Mouse (Mus musculus) ovary, adult 2 months (tissue): ENCODE data around the gene Ntf5. TPM values are rescaled to one million over a fixed set of nuclear protein-coding genes. Genes with fewer than 3 reads are reported as not detected.

Source experiments
- polyA plus RNA-seq: library from polyadenylated mRNA; depleted of rRNA; stranded (reverse); fragments of >200 nt; gene quantifications from 2 replicates; pipeline ENCODE4 v1.2.3, GENCODE M21; 2012; rRNA removed

Gene Ntf5
- 3.7 and 3.9 TPM in 2 replicates for polyA plus RNA-seq

DNA sequence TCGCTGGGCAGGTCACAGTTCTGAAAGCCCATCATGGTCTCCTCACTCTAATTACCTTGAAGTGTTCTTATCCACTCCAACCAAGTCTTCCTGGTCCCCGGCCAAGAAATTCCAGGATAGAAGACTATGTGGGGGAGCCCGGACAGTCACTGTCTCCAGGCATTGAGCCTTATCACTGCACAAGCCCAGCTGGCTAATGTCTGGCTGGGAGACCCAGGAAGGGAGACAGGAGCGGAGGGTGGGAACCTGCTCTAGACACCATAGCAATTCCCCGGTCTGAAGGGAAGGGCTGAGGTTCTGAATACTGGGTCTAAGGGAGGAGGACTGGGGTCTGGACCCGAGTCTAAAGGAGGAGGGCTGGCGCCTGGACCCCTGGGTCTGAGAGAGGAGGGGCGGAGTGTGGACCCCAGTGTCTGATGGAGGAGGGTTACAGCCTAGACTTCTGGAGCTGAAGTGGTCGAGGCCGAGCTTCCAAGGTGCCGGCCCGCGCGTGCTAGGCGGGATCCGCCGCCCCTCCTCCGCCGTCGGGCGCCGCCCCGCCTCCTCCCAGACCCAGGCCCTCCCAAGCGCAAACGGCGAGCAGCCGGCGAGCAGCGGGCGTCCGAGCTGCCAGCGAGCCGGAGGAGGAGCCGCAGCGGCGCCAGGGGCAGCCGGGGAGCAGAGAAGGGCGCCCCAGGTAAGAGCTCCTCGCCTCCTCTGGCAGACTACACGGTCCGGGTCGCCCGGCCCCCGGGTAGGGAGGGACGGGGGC, at the start of gene Ntf5:
TSS of gene Ntf5 (plus strand) at position 583 of the 751 bp plus-strand sequence.

DNA sequence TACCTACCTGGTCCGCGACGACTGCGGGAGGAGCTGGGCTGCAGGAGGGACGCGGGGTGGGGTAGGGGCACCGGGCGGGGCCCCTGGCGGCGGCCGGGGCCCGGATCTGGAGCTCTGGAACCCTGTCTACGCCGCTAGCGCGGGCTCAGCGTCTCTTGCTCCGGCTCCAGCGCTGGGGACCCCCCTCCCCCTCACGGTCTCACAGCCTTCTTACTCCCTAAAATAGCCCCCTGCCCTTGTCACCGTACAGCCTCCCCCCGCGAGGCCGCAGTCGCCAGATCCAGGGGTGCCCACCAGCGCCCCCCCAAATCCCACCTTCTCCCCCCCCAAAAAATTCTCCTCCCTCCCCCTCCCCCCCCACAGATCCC, 46.9 kb upstream of the Ntf5 start, which contains the start of gene Ppfia3:
TSS of gene Ppfia3 (minus strand) at position 368 of the 368 bp plus-strand sequence.

GRCm38 (mm10) chr7:45370475-45371311, 42.8 kb upstream of the Ntf5 start, which contains the start of gene Lin7b:
Lin7b (minus strand) TSS chr7:45370583.

GRCm38 (mm10) chr7:45395578-45396336, 17.7 kb upstream of the Ntf5 start, which contains the start of gene Snrnp70:
Snrnp70 (minus strand) TSS chr7:45395742.

GRCm38 (mm10) chr7:45405091-45406075, 8.1 kb upstream of the Ntf5 start, which contains the start of gene Kcna7:
Kcna7 (plus strand) TSS chr7:45405653.

GRCm38 (mm10) chr7:45420615-45420919, 7.1 kb downstream of the Ntf5 start, which contains the start of gene Lhb:
Lhb (plus strand) TSS chr7:45420820.

GRCm38 (mm10) chr7:45434203-45435015, 20.9 kb downstream of the Ntf5 start, which contains the start of gene Gys1:
Gys1 (plus strand) TSS chr7:45434844.

DNA sequence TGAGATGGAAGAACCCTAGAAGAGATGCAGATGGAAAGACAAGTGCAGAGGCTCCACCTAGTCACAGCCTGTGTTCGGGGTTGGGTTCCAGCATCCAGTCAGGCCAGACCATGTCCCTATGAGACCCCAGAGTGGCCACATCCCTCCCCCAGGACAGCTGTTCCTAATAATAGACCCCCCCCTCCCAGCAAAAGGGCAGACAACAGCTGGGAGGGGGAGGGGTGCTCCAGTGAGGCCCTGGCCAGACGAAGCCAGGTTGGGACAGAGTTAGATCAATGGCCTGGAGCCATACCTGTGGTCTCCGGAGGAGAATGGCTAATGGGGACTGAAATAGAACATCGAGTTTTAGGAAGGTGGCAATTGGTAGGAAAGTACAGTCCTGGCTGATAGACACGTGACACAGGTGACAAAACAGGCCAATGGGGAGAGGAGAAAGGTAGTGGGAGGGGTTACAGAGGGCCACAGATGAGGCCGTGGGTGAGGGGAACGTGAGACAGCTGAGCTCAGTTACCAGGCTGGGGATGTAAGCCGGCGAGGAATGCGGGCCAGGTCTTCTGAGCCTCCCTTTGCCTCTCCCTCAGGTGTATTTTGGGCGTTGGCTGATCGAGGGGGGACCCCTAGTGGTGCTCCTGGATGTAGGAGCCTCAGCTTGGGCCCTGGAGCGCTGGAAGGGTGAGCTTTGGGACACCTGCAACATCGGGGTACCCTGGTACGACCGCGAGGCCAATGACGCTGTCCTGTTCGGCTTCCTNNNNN, 24.2 kb downstream of the Ntf5 start, which contains the start of gene Ruvbl2:
TSS of gene Ruvbl2 (minus strand) at position 576 of the 756 bp plus-strand sequence.

DNA sequence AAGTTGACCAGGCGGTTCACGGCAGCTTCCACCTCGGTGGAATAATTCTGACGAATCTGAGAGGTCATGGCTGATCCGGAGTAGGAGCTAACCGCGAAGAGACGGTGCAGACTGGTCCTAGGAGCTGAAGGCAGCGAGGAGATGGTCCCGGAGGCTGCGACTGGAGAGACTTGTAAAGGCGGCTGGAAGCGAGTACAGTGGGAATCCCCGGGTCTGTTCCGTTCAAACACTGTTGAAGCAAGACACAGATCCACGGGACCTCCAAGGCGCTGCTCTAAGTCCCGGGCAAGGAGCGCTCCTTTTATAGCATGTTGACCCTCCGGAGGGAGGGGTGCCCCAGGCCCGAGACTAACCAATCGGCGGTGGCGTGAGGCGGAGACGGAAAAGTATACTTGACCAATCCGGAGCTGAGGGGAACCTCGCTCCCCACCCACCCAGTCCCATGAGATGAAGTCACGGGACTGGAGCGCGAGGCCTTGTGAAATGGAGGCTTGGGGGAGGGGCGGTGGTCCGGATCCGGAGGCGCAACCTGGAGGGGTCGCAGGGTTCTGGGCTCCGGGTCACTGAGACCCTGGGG, 46.2 kb downstream of the Ntf5 start, which contains the start of gene Ftl1:
TSS of gene Ftl1 (minus strand) at position 321 of the 577 bp plus-strand sequence.

GRCm38 (mm10) chr7:45466283-45467089, 53.0 kb downstream of the Ntf5 start, which contains the start of gene Bax:
Bax (minus strand) TSS chr7:45466898.

Other genes with a start within 250 kb of the Ntf5 start
- gene Slc17a7, start 249.7 kb upstream of the Ntf5 start, polyA plus RNA-seq: 0.17 and 0.20 TPM in 2 replicates
- gene Gfy, start 234.1 kb upstream of the Ntf5 start, polyA plus RNA-seq: not detected in 2 replicates
- gene Pth2, start 232.7 kb upstream of the Ntf5 start, polyA plus RNA-seq: not detected in 2 replicates
- 3.1 and 4.1 TPM in 2 replicates for gene Ccdc155, start 208.8 kb upstream of the Ntf5 start, polyA plus RNA-seq
- 2.1 and 3.3 TPM in 2 replicates for gene Dkkl1, start 201.5 kb upstream of the Ntf5 start, polyA plus RNA-seq
- gene Tead2, start 197.9 kb upstream of the Ntf5 start, polyA plus RNA-seq: 119 and 183 TPM in 2 replicates
- gene Cd37, start 174.6 kb upstream of the Ntf5 start, polyA plus RNA-seq: 13.2 and 14.5 TPM in 2 replicates
- 0.15 and 0.40 TPM in 2 replicates for gene Slc6a16, start 172.6 kb upstream of the Ntf5 start, polyA plus RNA-seq
- gene Slc6a21, start 136.2 kb upstream of the Ntf5 start, polyA plus RNA-seq: 0.24 TPM in 1 of 2 replicates, not detected in the other
- 58.6 and 62.0 TPM in 2 replicates for gene Trpm4, start 79.9 kb upstream of the Ntf5 start, polyA plus RNA-seq
- 0.46 and 0.51 TPM in 2 replicates for gene Hrc, start 78.4 kb upstream of the Ntf5 start, polyA plus RNA-seq
- 11.9 and 12.1 TPM in 2 replicates for gene Ppfia3, start 46.7 kb upstream of the Ntf5 start, polyA plus RNA-seq
- gene Lin7b, start 43.1 kb upstream of the Ntf5 start, polyA plus RNA-seq: 43.0 and 49.1 TPM in 2 replicates
- 271 and 341 TPM in 2 replicates for gene Snrnp70, start 18.0 kb upstream of the Ntf5 start, polyA plus RNA-seq
- 0.28 and 0.36 TPM in 2 replicates for gene Kcna7, start 8.0 kb upstream of the Ntf5 start, polyA plus RNA-seq
- 30.6 and 32.8 TPM in 2 replicates for gene Lhb, start 7.1 kb downstream of the Ntf5 start, polyA plus RNA-seq
- gene Gys1, start 21.1 kb downstream of the Ntf5 start, polyA plus RNA-seq: 61.3 and 69.1 TPM in 2 replicates
- gene Ruvbl2, start 24.4 kb downstream of the Ntf5 start, polyA plus RNA-seq: 136 and 158 TPM in 2 replicates
- gene Ftl1, start 46.2 kb downstream of the Ntf5 start, polyA plus RNA-seq: 3,494 and 4,463 TPM in 2 replicates
- 193 and 194 TPM in 2 replicates for gene Bax, start 53.2 kb downstream of the Ntf5 start, polyA plus RNA-seq
- gene Tulp2, start 68.2 kb downstream of the Ntf5 start, polyA plus RNA-seq: 33.8 and 34.3 TPM in 2 replicates
- not detected in 2 replicates for gene Gm45808, start 73.1 kb downstream of the Ntf5 start, polyA plus RNA-seq
- gene Dhdh, start 75.1 kb downstream of the Ntf5 start, polyA plus RNA-seq: 5.4 and 8.6 TPM in 2 replicates
- gene Nucb1, start 96.7 kb downstream of the Ntf5 start, polyA plus RNA-seq: 409 and 461 TPM in 2 replicates
- 57.1 and 60.9 TPM in 2 replicates for gene Ppp1r15a, start 112.6 kb downstream of the Ntf5 start, polyA plus RNA-seq
- 29.4 and 35.1 TPM in 2 replicates for gene Plekha4, start 112.6 kb downstream of the Ntf5 start, polyA plus RNA-seq
- gene Hsd17b14, start 141.2 kb downstream of the Ntf5 start, polyA plus RNA-seq: 1.4 and 3.4 TPM in 2 replicates
- gene Bcat2, start 156.5 kb downstream of the Ntf5 start, polyA plus RNA-seq: 129 and 164 TPM in 2 replicates
- gene Fgf21, start 201.8 kb downstream of the Ntf5 start, polyA plus RNA-seq: 0.21 and 0.23 TPM in 2 replicates
- gene Fut1, start 203.6 kb downstream of the Ntf5 start, polyA plus RNA-seq: 0.13 and 0.14 TPM in 2 replicates
- 0.38 and 0.40 TPM in 2 replicates for gene Izumo1, start 208.1 kb downstream of the Ntf5 start, polyA plus RNA-seq
- gene Rasip1, start 213.8 kb downstream of the Ntf5 start, polyA plus RNA-seq: 34.6 and 43.6 TPM in 2 replicates
- 9.0 and 9.6 TPM in 2 replicates for gene Mamstr, start 226.3 kb downstream of the Ntf5 start, polyA plus RNA-seq